Mouse (Mus musculus) stomach, postnatal 0 days (tissue): ENCODE results near the gene Edrf1. TPM values are rescaled to one million over a fixed set of nuclear protein-coding genes. Genes with fewer than 3 reads are reported as not detected.
"Not testable (repeated sequence)": the region's sequence is repeated elsewhere in the genome, so short reads cannot be mapped to it uniquely, and the experiment has no call there.

Source experiments
- ATAC-seq: fragments of 200-750 bp; cut with Nextera tagmentation; 2 replicates; pipeline ENCODE4 v1.8.0; 2017; ENCODE audit not compliant: low FRiP score, low TSS enrichment
- DNase-seq: peaks from one replicate; pipeline ENCODE4 v3.0.0-alpha.2; 2016; ENCODE audit warnings: low spot score
- H3K27ac ChIP-seq: fragments of 300-500 bp; sonication (generic); replicated peaks from 2 replicates; pipeline ENCODE4 v1.5.1; 2014; ENCODE audit warnings: mild to moderate bottlenecking, control low read depth
- H3K27me3 ChIP-seq: fragments of 300-500 bp; sonication (generic); 2 replicates; pipeline ENCODE4 v1.6.1; 2014; ENCODE audit warnings: low read length; ENCODE audit not compliant: control insufficient read depth, insufficient read depth
- H3K36me3 ChIP-seq: fragments of 300-500 bp; sonication (generic); 2 replicates; pipeline ENCODE4 v1.6.1; 2014; ENCODE audit warnings: low read length, mixed read lengths; ENCODE audit not compliant: control insufficient read depth, insufficient read depth
- H3K4me1 ChIP-seq: fragments of 300-500 bp; sonication (generic); replicated peaks from 2 replicates; pipeline ENCODE4 v1.6.1; 2014; ENCODE audit warnings: antibody characterized with exemption; ENCODE audit not compliant: control insufficient read depth, insufficient read depth
- H3K4me2 ChIP-seq: fragments of 300-500 bp; sonication (generic); replicated peaks from 2 replicates; pipeline ENCODE4 v1.6.1; 2014; ENCODE audit warnings: low read depth, mild to moderate bottlenecking, control low read depth, moderate library complexity
- H3K4me3 ChIP-seq: fragments of 300-500 bp; sonication (generic); 2 replicates; pipeline ENCODE4 v1.5.1; 2014; ENCODE audit warnings: low read depth, low read length, control low read depth
- H3K9ac ChIP-seq: fragments of 300-500 bp; sonication (generic); 2 replicates; pipeline ENCODE4 v1.6.1; 2014; ENCODE audit warnings: mild to moderate bottlenecking, low read length, control low read depth, mixed read lengths
- H3K9me3 ChIP-seq: fragments of 300-500 bp; sonication (generic); 2 replicates; pipeline ENCODE4 v1.6.1; 2016; ENCODE audit warnings: low read length; ENCODE audit not compliant: control insufficient read depth
- CTCF ChIP-seq: IDR thresholded peaks from 2 replicates; pipeline ENCODE4 v1.5.1; 2016; ENCODE audit warnings: antibody characterized with exemption, low read depth, mild to moderate bottlenecking, moderate library complexity
- EP300 ChIP-seq: optimal IDR thresholded peaks from 2 replicates; pipeline ENCODE3; 2016; ENCODE audit warnings: antibody characterized with exemption
- WGBS: fragments of 180-500 bp; shearing (Covaris S2); extraction: QIAGEN DNeasy Blood & Tissue Kit; methylation state at CpG from one replicate; pipeline ENCODE4 v1.1.7; 2014; 5-methylcytosine and 5-hydroxymethylcytosine counted together
- polyA plus RNA-seq: library from polyadenylated mRNA; unstranded; fragments of >200 nt; fragmentation: Nextera tagmentation; extraction: Ambion mirVana; gene quantifications from 2 replicates; pipeline ENCODE4 v1.2.1, GENCODE M21; 2015

Edrf1 gene
- polyA plus RNA-seq, 1 experiment from 2014 or later, result 7.6 TPM

DNA sequence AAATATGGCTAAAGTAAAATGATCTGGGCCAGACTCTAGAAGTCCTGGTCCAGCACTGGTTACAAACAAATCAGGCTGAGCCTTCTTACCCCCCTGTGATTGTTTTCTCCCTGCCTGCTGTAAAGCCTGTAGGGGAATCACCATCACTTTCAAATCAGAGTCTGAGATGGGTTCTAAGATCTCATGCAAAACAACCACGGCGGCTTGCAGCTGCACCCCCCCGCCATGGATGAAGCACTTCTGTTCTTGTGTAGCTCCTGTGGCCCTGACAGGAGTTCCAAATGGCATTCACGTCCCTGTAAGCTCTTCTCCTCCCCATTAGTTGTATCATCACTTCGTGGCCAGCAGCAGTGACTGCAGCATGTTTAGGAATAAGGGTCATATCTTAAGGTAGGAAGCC lies 46.3 kb downstream of the Edrf1 start:
- no peak overlapping the region for H3K9ac ChIP-seq
- H3K4me3 ChIP-seq, result no peak overlapping the region
- 79% methylated on average over 5 of the region's 5 CpGs for WGBS
- H3K9me3 ChIP-seq, result no peaks in the 10 kb centered on the region
- no peaks in the 10 kb centered on the region for H3K4me1 ChIP-seq
- DNase-seq, result no peak
- no peak for ATAC-seq
- no peak for TF ChIP-seq EP300
- no peak for TF ChIP-seq CTCF
- peaks cover under 1% of the 10 kb centered on the region; the same call in 1 of the 2 replicates for H3K36me3 ChIP-seq
- no peak overlapping the region for H3K4me2 ChIP-seq
- no peaks in the 10 kb centered on the region for H3K27me3 ChIP-seq
- H3K27ac ChIP-seq, result no peak overlapping the region

DNA sequence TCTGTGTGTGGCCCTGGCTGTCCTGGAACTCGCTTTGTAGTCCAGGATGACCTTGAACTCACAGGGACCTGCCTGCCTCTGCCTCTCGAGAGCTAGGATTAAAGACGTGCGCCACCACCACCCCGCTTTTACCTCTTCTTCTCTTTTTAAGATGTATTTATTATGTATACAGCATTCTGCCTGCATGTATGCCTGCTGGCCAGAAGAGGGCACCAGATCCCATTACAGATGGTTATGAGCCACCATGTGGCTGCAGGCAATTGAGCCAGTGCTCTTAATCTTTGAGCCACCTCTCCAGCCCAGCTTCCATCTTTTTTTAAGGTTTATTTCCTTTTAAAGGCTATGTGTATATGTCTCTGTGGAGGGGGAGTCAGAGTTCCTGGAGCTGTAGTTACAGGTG lies 46.8 kb downstream of the Edrf1 start:
- DNase-seq (no peak), ATAC-seq (no peak)

DNA sequence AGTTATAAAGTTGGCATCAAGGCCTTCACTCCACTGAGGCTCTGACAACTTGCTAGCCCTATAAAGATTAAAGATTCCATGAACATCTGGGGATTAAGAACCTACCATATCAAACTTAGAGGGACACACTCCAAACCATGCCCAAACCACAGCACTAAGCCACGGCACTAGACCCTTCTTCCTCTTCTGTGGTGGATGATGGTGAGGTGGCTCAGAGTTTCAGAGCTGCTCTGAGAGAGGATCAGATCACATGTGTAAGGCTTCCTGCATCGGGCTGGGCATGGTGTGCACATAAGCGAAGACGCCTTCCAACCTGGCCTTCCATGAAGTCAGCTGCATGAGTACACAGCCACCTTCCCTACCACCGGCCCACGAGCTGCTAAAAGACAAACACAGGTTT lies 47.4 kb downstream of the Edrf1 start:
- DNase-seq (no peak), ATAC-seq (no peak)
- WGBS, result 95% methylated on average over 6 of the region's 6 CpGs
- H3K9me3 ChIP-seq, result no peaks in the 10 kb centered on the region
- no peaks in the 10 kb centered on the region for H3K27me3 ChIP-seq
- no peak overlapping the region for H3K4me2 ChIP-seq
- TF ChIP-seq EP300 (no peak), CTCF (no peak)
- no peak overlapping the region for H3K9ac ChIP-seq
- no peak overlapping the region for H3K4me3 ChIP-seq
- H3K27ac ChIP-seq, result no peak overlapping the region
- H3K4me1 ChIP-seq, result no peaks in the 10 kb centered on the region
- H3K36me3 ChIP-seq, result peaks cover 4% of the 10 kb centered on the region; the same call in 1 of the 2 replicates

More for the DNA sequence above, 46.8 kb downstream of the Edrf1 start:
- no peaks in the 10 kb centered on the region for H3K27me3 ChIP-seq
- TF ChIP-seq EP300, result no peak
- peak; percentile 70 for TF ChIP-seq CTCF
- no peaks in the 10 kb centered on the region for H3K9me3 ChIP-seq
- H3K4me1 ChIP-seq, result no peaks in the 10 kb centered on the region
- no peak overlapping the region for H3K27ac ChIP-seq
- H3K36me3 ChIP-seq, result peaks cover 4% of the 10 kb centered on the region; the same call in 1 of the 2 replicates
- no peak overlapping the region for H3K4me3 ChIP-seq
- no peak overlapping the region for H3K9ac ChIP-seq
- WGBS, result 84% methylated on average over 5 of the region's 5 CpGs
- no peak overlapping the region for H3K4me2 ChIP-seq

DNA sequence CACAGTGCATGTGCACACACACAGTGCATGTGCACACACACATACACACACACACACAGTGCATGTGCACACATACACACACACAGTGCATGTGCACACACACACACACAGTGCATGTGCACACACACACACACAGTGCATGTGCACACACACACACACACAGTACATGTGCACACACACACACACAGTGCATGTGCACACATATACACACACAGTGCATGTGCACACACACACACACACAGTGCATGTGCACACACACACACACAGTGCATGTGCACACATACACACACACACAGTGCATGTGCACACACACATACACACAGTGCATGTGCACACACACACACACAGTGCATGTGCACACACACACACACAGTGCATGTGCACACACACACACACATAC lies 48.3 kb downstream of the Edrf1 start:
- not testable (repeated sequence) for ATAC-seq, H3K9me3 ChIP-seq

DNA sequence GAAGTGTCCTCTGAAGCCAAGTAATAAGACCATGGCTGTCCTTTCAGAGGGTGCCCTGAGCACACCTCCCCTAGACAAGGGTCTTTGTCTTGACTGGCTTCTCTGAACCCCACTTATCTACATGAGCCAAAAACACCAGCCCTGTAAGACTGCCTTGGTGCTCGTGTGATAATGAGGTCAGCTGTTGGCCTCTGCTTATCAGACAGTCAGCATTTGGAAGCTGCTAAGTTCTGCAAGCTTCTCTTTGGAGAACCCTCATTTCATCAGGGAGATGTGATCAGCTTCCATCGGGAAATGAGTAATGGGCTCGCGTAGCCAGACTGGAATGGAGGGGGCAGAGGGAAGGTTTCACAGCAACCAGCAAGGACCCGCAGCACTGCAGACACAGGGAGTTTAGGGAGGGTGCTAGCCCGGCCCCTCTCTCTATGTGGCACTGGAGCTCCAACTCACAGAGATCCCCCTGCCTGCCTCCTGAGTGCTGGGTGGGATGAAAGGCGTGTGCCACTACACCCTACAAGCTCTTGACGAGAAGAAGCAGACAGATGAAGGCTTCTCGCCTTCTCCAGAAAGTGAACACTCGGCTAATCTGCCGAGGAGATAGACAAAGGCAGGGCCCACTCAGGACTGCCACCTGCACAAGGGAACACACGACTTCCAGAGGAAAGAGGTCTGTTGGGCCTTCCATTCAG lies 60.8 kb downstream of the Edrf1 start:
- Histone ChIP-seq H3K27me3 (no peaks in the 10 kb centered on the region), H3K4me1 (no peaks in the 10 kb centered on the region), H3K9ac (no peak overlapping the region), H3K4me2 (no peak overlapping the region), H3K36me3 (0 out of 2 replicates have a peak, but pooled peaks cover 3% of the 10 kb centered on the region), H3K4me3 (no peak overlapping the region), H3K27ac (no peak overlapping the region), H3K9me3 (no peaks in the 10 kb centered on the region)
- WGBS, result 84% methylated on average over 12 of the region's 12 CpGs
- TF ChIP-seq EP300, result no peak
- TF ChIP-seq CTCF, result no peak
- no peak for ATAC-seq
- no peak for DNase-seq

More for the DNA sequence above, 48.3 kb downstream of the Edrf1 start:
- H3K27ac ChIP-seq, H3K4me1 ChIP-seq, H3K36me3 ChIP-seq, H3K4me2 ChIP-seq, H3K9ac ChIP-seq, DNase-seq, H3K27me3 ChIP-seq, H3K4me3 ChIP-seq: not testable (repeated sequence)

DNA sequence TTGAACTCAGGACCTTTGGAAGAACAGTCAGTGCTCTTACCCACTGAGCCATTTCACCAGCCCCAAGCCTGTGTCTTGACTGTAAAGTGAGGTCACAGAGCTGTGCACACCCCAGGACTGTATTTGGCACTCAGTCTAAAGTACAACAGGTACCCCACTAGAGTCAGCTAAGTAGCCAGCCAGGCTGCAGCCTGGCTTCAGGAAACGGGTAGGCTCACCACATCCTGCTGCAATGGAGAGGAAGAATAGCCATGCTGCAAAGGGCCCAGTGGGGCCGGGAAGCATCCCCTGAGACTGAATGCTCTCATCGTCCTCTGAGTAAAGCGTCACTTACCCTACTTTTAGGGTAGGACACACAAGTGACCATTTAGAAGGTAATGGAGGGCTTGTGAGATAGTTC lies 62.5 kb downstream of the Edrf1 start:
- H3K9ac ChIP-seq, result no peak overlapping the region
- TF ChIP-seq CTCF, result no peak
- no peak for TF ChIP-seq EP300
- H3K36me3 ChIP-seq, result 0 out of 2 replicates have a peak, but pooled peaks cover 3% of the 10 kb centered on the region
- DNase-seq (no peak), ATAC-seq (no peak)
- H3K4me3 ChIP-seq, result no peak overlapping the region
- H3K27me3 ChIP-seq, result no peaks in the 10 kb centered on the region
- WGBS, result 78% methylated on average over 4 of the region's 4 CpGs
- no peaks in the 10 kb centered on the region for H3K9me3 ChIP-seq
- H3K27ac ChIP-seq, result no peak overlapping the region
- no peak overlapping the region for H3K4me2 ChIP-seq
- H3K4me1 ChIP-seq, result no peaks in the 10 kb centered on the region
